ENCODE assay signal across 22 mouse cellular contexts in genomic region chr1:180317450-180317849, GRCm38 (mm10).
"Had no signal": no experiment of that assay in that cellular context is flagged by ENCODE, and none has a peak within 500 bp of the region (broad histone marks: within the 10 kb centered on the region; RNA-seq: fewer than 3 reads in every experiment).

No protein-coding gene starts in this region.

- H3K9ac ChIP-seq: kidney, embryonic 15.5 days; limb, embryonic 12.5 days; limb, embryonic 15.5 days; midbrain, embryonic 12.5 days; neural tube, embryonic 13.5 days; stomach, embryonic 15.5 days had no signal

- H3K4me3 ChIP-seq: kidney, embryonic 15.5 days; limb, embryonic 12.5 days; limb, embryonic 15.5 days; megakaryocyte, embryonic 14.5 days; midbrain, embryonic 12.5 days; myocyte; neural tube, embryonic 13.5 days; stomach, embryonic 15.5 days had no signal

- DNase-seq: kidney, adult 11 months; kidney, adult 8-10 months; kidney, postnatal 10 days; kidney, postnatal 4 days; left cerebral cortex, postnatal 4 days; lung, adult 2 months; lung, postnatal 14 days; retina, postnatal 1 day; right cerebral cortex, postnatal 25 days; spleen, adult 18-20 months; thymus, adult 18-20 months; thymus, postnatal 36 days had no signal

- ATAC-seq: midbrain, embryonic 16.5 days had no signal

- H3K36me3 ChIP-seq: kidney, embryonic 15.5 days; limb, embryonic 12.5 days; limb, embryonic 15.5 days; midbrain, embryonic 12.5 days; neural tube, embryonic 13.5 days; stomach, embryonic 15.5 days had no signal

- H3K9me3 ChIP-seq: kidney, embryonic 15.5 days; limb, embryonic 12.5 days; limb, embryonic 15.5 days; megakaryocyte, embryonic 14.5 days; midbrain, embryonic 12.5 days; neural tube, embryonic 13.5 days; stomach, embryonic 15.5 days had no signal

- H3K4me2 ChIP-seq: kidney, embryonic 15.5 days; limb, embryonic 12.5 days; limb, embryonic 15.5 days; midbrain, embryonic 12.5 days; neural tube, embryonic 13.5 days; stomach, embryonic 15.5 days had no signal

- H3K27me3 ChIP-seq: kidney, embryonic 15.5 days; limb, embryonic 12.5 days; limb, embryonic 15.5 days; megakaryocyte, embryonic 14.5 days; midbrain, embryonic 12.5 days; neural tube, embryonic 13.5 days; stomach, embryonic 15.5 days had no signal

- H3K27ac ChIP-seq: kidney, embryonic 15.5 days; limb, embryonic 12.5 days; limb, embryonic 15.5 days; macrophage; midbrain, embryonic 12.5 days; neural tube, embryonic 13.5 days; stomach, embryonic 15.5 days had no signal
